ENCODE assay signal across 11 mouse cellular contexts in the genomic region with DNA sequence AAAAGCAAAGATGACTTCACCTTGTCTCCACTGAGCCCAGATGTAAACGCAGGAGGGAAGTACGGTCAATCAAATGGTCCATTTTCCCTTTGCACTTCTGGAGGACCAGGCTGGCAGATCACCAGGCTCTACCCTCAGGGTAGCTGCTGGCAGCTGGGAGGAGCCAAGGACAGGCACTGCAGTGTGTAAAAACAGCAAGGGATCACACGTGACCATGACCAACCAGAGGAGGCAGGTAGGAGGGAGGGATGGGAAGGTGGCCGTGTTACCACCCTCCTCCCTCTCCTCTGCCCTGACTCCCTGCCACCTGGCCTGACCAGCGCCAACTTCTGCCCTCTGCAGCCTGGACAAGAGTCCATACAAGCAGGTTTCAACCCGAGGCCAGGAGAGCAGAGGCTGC. TPM values are rescaled to one million over a fixed set of nuclear protein-coding genes. Genes with fewer than 3 reads are reported as not detected.
A peak's percentile ranks its signal among the peaks of the same experiment; 100 is the strongest.
DNase-seq lines count a peak whose midpoint lies in the region; ATAC-seq and TF ChIP-seq lines count a peak whose summit lies in the region.
"Had no signal": no experiment of that assay in that cellular context is flagged by ENCODE, and none has a peak within 500 bp of the region (broad histone marks: within the 10 kb centered on the region; RNA-seq: fewer than 3 reads in every experiment).

No protein-coding gene starts in this region.

- 82% methylated on average over 6 of the region's 6 CpGs for WGBS in embryonic facial prominence, embryonic 12.5 days
- WGBS in midbrain, embryonic 11.5 days, result 90% methylated on average over 6 of the region's 6 CpGs
- 69% methylated on average over 6 of the region's 6 CpGs for WGBS in liver, postnatal 0 days (ENCODE audit: insufficient replicate concordance)

- 0 out of 2 replicates have a peak, but pooled peaks cover 3% of the 10 kb centered on the region for H3K9me3 ChIP-seq in embryonic facial prominence, embryonic 12.5 days
- H3K9me3 ChIP-seq in midbrain, embryonic 11.5 days (ENCODE audit: control insufficient read depth, low read length), result no peaks in the 10 kb centered on the region
- no peaks in the 10 kb centered on the region for H3K9me3 ChIP-seq in liver, postnatal 0 days (ENCODE audit: low read length)

- no peak for ATAC-seq in embryonic facial prominence, embryonic 12.5 days (ENCODE audit: insufficient number of reproducible peaks, insufficient read depth, low FRiP score, low TSS enrichment)
- ATAC-seq in midbrain, embryonic 11.5 days (ENCODE audit: low FRiP score), result no peak
- ATAC-seq in erythroid progenitor cell, adult 5-6 weeks (replicated peaks; ENCODE audit: low FRiP score, poor library complexity, severe bottlenecking), result no peak
- ATAC-seq in liver, postnatal 0 days, result no peak

- no peak overlapping the region for H3K4me3 ChIP-seq in embryonic facial prominence, embryonic 12.5 days
- H3K4me3 ChIP-seq in midbrain, embryonic 11.5 days (ENCODE audit: low read depth, low read length), result no peak overlapping the region
- no peak overlapping the region for H3K4me3 ChIP-seq in liver, postnatal 0 days (ENCODE audit: low read depth, low read length)

- no peak overlapping the region for H3K4me2 ChIP-seq in embryonic facial prominence, embryonic 12.5 days (replicated peaks)
- H3K4me2 ChIP-seq in midbrain, embryonic 11.5 days, result no peak overlapping the region
- no peak overlapping the region for H3K4me2 ChIP-seq in liver, postnatal 0 days (ENCODE audit: low read depth, low read length)
- H3K4me2 ChIP-seq: liver, embryonic 11.5 days had no signal

- H3K27ac ChIP-seq in embryonic facial prominence, embryonic 12.5 days, result 0 out of 2 replicates have a peak overlapping the region, but pooled peaks have one; percentile 24
- peak overlapping the region; percentile 40 for H3K27ac ChIP-seq in midbrain, embryonic 11.5 days (ENCODE audit: low read depth, low read length)
- H3K27ac ChIP-seq in liver, postnatal 0 days (ENCODE audit: low read depth), result no peak overlapping the region

- peak; percentile 23 for DNase-seq in cerebellum, adult 9-10 months
- no peak for DNase-seq in cerebellum, adult 11-12 months
- peak; percentile 77 for DNase-seq in kidney, adult 18-20 months
- no peak for DNase-seq in midbrain, embryonic 11.5 days (ENCODE audit: low spot score, missing footprints)
- DNase-seq in cerebellum, adult 11 months, result no peak
- no peak for DNase-seq in liver, postnatal 0 days
- DNase-seq: right cerebral cortex, postnatal 4 days had no signal

- TF ChIP-seq EP300 in liver, postnatal 0 days (IDR thresholded peaks at IDR 0.05; ENCODE audit: low read depth), result no peak

- H3K4me1 ChIP-seq in embryonic facial prominence, embryonic 12.5 days, result peaks cover 65% of the 10 kb centered on the region
- peaks cover 63% of the 10 kb centered on the region for H3K4me1 ChIP-seq in midbrain, embryonic 11.5 days (ENCODE audit: control insufficient read depth, insufficient read depth, low read length)
- peaks cover 26% of the 10 kb centered on the region for H3K4me1 ChIP-seq in liver, postnatal 0 days (ENCODE audit: insufficient read depth)

- TF ChIP-seq CTCF in liver, postnatal 0 days (IDR thresholded peaks at IDR 0.05; ENCODE audit: low read depth), result no peak

- no peaks in the 10 kb centered on the region for H3K27me3 ChIP-seq in embryonic facial prominence, embryonic 12.5 days
- H3K27me3 ChIP-seq in midbrain, embryonic 11.5 days (ENCODE audit: control insufficient read depth, insufficient read depth, low read length), result no peaks in the 10 kb centered on the region
- no peaks in the 10 kb centered on the region for H3K27me3 ChIP-seq in liver, postnatal 0 days (ENCODE audit: insufficient read depth, low read length)

- no peak overlapping the region for H3K9ac ChIP-seq in embryonic facial prominence, embryonic 12.5 days
- H3K9ac ChIP-seq in midbrain, embryonic 11.5 days (ENCODE audit: low read length), result no peak overlapping the region
- no peak overlapping the region for H3K9ac ChIP-seq in liver, postnatal 0 days (replicated peaks)

- no peaks in the 10 kb centered on the region for H3K36me3 ChIP-seq in embryonic facial prominence, embryonic 12.5 days
- H3K36me3 ChIP-seq in midbrain, embryonic 11.5 days (ENCODE audit: control insufficient read depth, insufficient read depth, low read length), result no peaks in the 10 kb centered on the region
- H3K36me3 ChIP-seq in liver, postnatal 0 days (replicated peaks; ENCODE audit: insufficient read depth, low read length), result no peaks in the 10 kb centered on the region

RNA-seq across cellular contexts. Expression of a gene that starts 59.7 kb away (rescaled TPM):
- 0.57 and 1.4 TPM in 2 replicates for polyA plus RNA-seq in embryonic facial prominence, embryonic 12.5 days (2016; fragmentation: Nextera tagmentation; extraction: Ambion mirVana)
- polyA plus RNA-seq in midbrain, embryonic 11.5 days (2014; fragmentation: Nextera tagmentation; extraction: Ambion mirVana), result 0.21 and 0.74 TPM in 2 replicates
- not detected in 2 replicates for total RNA-seq in erythroid progenitor cell, adult 5-6 weeks (2015; ENCODE audit: low replicate concordance)
- not detected in 2 replicates for total RNA-seq in erythroid progenitor cell, adult 5-6 weeks (2017; ENCODE audit: low replicate concordance)
- 0.22 TPM in 2 replicates for polyA plus RNA-seq in liver, postnatal 0 days (2015; fragmentation: Nextera tagmentation; extraction: Ambion mirVana)
- total RNA-seq: monocyte, adult 5-6 weeks had no signal
- polyA plus RNA-seq: liver, embryonic 11.5 days had no signal

Comparison
In these comparisons a context has a peak if more than half of its experiments do, and no peak if none do; other contexts are left out.
1. DNase-seq: peak in cerebellum, adult 9-10 months (single experiment) and kidney, adult 18-20 months (single experiment); none in cerebellum, adult 11-12 months (single experiment), midbrain, embryonic 11.5 days (single experiment), cerebellum, adult 11 months (single experiment) and liver, postnatal 0 days (single experiment).